Mouse (Mus musculus) spleen, adult 2 months (tissue): ENCODE results near the gene Ift43. TPM values are rescaled to one million over a fixed set of nuclear protein-coding genes. Genes with fewer than 3 reads are reported as not detected.

Experiments used
- DNase-seq, 2 experiments: peaks; one replicate each; pipeline versions ENCODE4 v3.0.0 to v3.0.0-alpha.2; 2012 to 2021; ENCODE audit warnings: low spot score in 2 of 2, low read depth in 1 of 2
- H3K27ac ChIP-seq: fragments of 200-500 bp; 2 replicates; pipeline ENCODE4 v1.5.1; 2012; ENCODE audit warnings: low read length, inconsistent platforms; ENCODE audit not compliant: insufficient read depth
- H3K27me3 ChIP-seq: fragments of 200-500 bp; 2 replicates; pipeline ENCODE4 v1.6.1; 2012; ENCODE audit warnings: mild to moderate bottlenecking, moderate library complexity, low read length, inconsistent platforms; ENCODE audit not compliant: control insufficient read depth, insufficient read depth
- H3K36me3 ChIP-seq: fragments of 200-500 bp; 2 replicates; pipeline ENCODE4 v1.6.1; 2012; ENCODE audit warnings: mild to moderate bottlenecking, low read length, inconsistent platforms; ENCODE audit not compliant: control insufficient read depth, insufficient read depth
- H3K4me1 ChIP-seq: fragments of 200-500 bp; 2 replicates; pipeline ENCODE4 v1.6.1; 2011; ENCODE audit warnings: inconsistent platforms; ENCODE audit not compliant: control insufficient read depth, insufficient read depth, insufficient read length
- H3K4me3 ChIP-seq: fragments of 200-500 bp; 2 replicates; pipeline ENCODE4 v1.5.1; 2011; ENCODE audit warnings: mild to moderate bottlenecking, inconsistent platforms; ENCODE audit not compliant: insufficient read depth, insufficient read length; ENCODE audit errors: extremely low read depth
- CTCF ChIP-seq: fragments of 200-500 bp; IDR thresholded peaks from 2 replicates; pipeline ENCODE4 v1.5.1; 2011; ENCODE audit warnings: mild to moderate bottlenecking, inconsistent platforms; ENCODE audit not compliant: insufficient read depth, insufficient read length, insufficient replicate concordance; ENCODE audit errors: extremely low read depth
- POLR2A ChIP-seq: fragments of 200-500 bp; IDR thresholded peaks from 2 replicates; pipeline ENCODE4 v1.6.1; 2011; ENCODE audit warnings: low read depth, low read length, inconsistent platforms
- WGBS: fragments of 180-500 bp; shearing (Covaris S2); methylation state at CpG from one replicate; pipeline ENCODE4 v1.1.7; 2018; 5-methylcytosine and 5-hydroxymethylcytosine counted together
- polyA plus RNA-seq: library from polyadenylated mRNA; depleted of rRNA; stranded (reverse); fragments of >200 nt; gene quantifications from 2 replicates; pipeline ENCODE4 v1.2.3, GENCODE M21; 2012

Gene Ift43
- polyA plus RNA-seq, 1 experiment, result 2.6 TPM

DNA sequence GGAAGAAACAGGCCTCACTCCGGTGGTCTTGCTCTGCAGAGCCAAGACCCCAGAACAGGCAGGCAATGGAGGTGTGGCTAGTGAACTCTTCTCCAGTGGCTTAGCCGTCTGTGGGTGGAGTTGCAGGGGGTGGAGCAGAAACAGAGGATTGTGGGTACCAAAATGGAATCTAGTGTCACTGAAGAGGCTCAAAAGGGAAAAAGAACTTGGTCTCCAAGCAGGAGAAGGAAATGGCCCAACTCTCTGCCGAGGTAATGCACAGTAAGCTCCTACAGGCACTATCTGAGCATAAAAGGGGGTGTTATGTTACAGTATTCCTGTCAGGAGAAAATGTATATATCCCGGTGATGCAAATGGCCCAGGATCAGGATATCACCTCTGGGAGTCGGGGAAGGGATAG lies 86.9 kb downstream of the Ift43 start:
- H3K4me3 ChIP-seq, result no peak overlapping the region
- TF ChIP-seq POLR2A, result no peak
- TF ChIP-seq CTCF, result no peak
- no peak overlapping the region for H3K27ac ChIP-seq
- 81% methylated on average over 5 of the region's 5 CpGs for WGBS
- no peaks in the 10 kb centered on the region for H3K27me3 ChIP-seq
- DNase-seq, result no peak
- no peaks in the 10 kb centered on the region for H3K36me3 ChIP-seq
- H3K4me1 ChIP-seq, result no peaks in the 10 kb centered on the region

DNA sequence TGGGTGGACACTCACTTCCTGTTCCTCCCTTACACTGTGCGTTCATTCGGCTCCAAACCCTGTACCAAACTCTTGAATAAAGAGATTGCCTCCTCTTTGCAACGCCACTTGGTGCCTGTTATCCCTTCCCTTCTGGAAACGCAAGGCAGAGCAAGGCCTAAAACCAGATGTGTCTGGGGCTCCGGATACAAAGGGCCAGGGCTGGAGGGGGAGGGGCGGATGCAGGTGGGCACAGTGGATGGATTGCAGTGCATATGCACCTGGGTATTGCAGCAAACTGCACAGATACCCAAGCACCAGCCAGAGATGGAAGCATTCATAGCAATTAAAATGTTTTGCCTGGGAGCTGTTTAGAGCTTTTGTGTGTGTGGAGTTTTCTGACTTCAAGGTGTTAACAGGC lies 91.0 kb downstream of the Ift43 start:
- no peak for DNase-seq
- TF ChIP-seq CTCF (no peak), POLR2A (no peak)
- no peaks in the 10 kb centered on the region for H3K4me1 ChIP-seq
- WGBS, result 71% methylated on average over 6 of the region's 6 CpGs
- no peaks in the 10 kb centered on the region for H3K36me3 ChIP-seq
- no peaks in the 10 kb centered on the region for H3K27me3 ChIP-seq
- H3K27ac ChIP-seq, result no peak overlapping the region
- no peak overlapping the region for H3K4me3 ChIP-seq

DNA sequence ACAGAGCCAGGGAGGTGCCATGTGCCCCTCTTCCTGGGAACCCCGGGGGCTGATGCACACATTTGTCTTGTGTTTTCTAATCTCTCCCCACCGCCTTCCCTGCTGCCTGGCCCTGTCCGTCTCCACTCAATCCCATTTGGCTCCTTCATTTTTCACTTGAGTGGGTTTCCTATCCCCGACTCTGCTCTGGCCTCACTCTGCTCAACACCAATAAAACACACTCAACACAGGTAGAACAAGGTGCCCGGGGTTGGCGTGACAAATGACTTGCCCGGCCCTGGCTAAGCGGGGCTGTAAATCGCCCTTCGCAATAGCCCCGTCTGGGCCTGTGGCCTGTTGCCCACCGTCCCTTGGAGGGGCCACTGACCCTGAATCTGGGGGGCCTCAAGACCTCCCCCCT lies 92.0 kb downstream of the Ift43 start:
- 91% methylated on average over 12 of the region's 12 CpGs for WGBS
- TF ChIP-seq POLR2A (no peak), CTCF (no peak)

DNA sequence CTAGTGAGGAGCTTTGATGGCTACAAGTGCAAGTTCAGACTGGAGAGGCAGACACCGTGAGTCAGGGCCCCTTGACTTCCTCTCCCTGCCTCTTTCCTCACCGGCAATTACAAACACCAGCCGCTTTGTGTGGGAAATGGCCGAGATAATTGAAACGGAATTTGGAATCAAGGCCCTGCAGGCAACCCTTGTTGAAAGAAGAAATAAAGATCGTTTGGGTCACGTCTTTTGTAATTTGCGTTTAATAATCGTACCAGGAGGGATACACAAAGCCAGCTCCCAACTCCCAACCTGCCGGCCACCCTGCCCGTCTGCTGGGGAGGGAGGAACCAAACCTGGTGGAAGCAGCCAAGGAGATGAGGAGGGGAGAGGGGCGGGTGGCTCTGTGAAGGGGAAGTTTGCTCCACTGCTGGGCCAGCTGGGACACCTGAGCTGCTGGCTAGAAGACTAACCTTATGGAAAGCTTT lies 93.2 kb downstream of the Ift43 start:
- Histone ChIP-seq H3K4me1 (no peaks in the 10 kb centered on the region), H3K4me3 (no peak overlapping the region), H3K27ac (no peak overlapping the region), H3K27me3 (no peaks in the 10 kb centered on the region), H3K36me3 (no peaks in the 10 kb centered on the region)
- TF ChIP-seq CTCF, result no peak
- no peak for TF ChIP-seq POLR2A
- no peak for DNase-seq
- WGBS, result 17% methylated on average over 12 of the region's 12 CpGs

More for the DNA sequence above, 92.0 kb downstream of the Ift43 start:
- H3K4me3 ChIP-seq, result no peak overlapping the region
- H3K4me1 ChIP-seq, result no peaks in the 10 kb centered on the region
- DNase-seq, result no peak
- no peak overlapping the region for H3K27ac ChIP-seq
- no peaks in the 10 kb centered on the region for H3K36me3 ChIP-seq
- H3K27me3 ChIP-seq, result no peaks in the 10 kb centered on the region

DNA sequence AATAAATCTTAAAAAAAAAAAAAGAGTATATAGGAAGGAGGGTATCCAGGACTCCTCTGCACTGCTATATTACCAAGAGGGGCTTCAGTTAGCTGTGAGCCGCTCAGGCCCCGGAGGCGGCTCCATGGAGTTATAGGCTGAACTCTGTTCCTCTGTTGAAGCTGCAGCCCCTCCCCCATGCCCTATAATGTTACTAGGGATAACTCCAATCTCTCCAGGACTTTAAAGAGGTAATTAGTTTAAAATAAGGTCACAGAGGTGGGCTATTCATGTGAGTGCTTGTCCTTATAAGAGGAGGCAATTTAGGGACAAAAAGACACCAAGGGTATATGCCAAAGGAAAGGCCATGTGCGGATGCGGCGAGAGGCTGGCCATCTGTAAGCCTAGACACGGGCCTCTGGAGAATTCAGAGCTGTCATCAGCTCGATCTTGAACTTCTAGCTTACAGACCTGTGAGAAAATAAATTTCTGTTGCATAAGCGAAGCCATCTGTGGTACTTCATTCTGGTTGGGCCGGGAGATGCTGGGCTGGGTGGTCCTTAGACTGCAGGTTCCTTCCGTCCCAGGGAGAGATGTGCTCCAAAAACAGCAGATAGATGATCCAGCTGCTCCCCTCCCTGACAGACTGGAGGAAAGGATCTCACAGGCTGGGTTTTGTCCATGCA lies 94.5 kb downstream of the Ift43 start:
- 91% methylated on average over 11 of the region's 11 CpGs for WGBS
- no peak overlapping the region for H3K4me3 ChIP-seq
- TF ChIP-seq CTCF (no peak), POLR2A (no peak)
- H3K4me1 ChIP-seq, result no peaks in the 10 kb centered on the region
- DNase-seq, result no peak
- no peaks in the 10 kb centered on the region for H3K27me3 ChIP-seq
- no peak overlapping the region for H3K27ac ChIP-seq
- no peaks in the 10 kb centered on the region for H3K36me3 ChIP-seq

DNA sequence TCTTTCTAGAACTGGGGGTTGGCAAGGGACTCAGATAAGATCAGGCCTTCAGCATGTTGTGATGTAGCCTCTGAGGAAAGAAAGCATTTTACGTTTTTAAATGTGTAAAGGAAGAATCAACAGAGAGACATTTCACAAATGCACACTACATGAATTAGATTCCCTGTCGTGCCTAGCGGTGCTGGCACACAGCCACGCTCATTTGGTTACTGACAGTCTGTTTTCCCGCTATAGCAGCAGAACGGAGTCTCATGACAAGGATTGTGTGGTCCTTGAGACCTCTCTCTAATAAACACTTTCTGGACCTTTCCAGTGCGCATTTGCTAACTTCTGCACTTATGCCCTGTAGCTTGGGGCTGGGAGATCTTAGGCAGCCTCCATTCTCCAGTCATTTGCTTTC lies 96.9 kb downstream of the Ift43 start:
- 86% methylated on average over 7 of the region's 7 CpGs for WGBS
- Histone ChIP-seq H3K27ac (no peak overlapping the region), H3K36me3 (no peaks in the 10 kb centered on the region), H3K27me3 (no peaks in the 10 kb centered on the region), H3K4me1 (no peaks in the 10 kb centered on the region), H3K4me3 (no peak overlapping the region)
- DNase-seq, result no peak
- TF ChIP-seq CTCF, result no peak
- no peak for TF ChIP-seq POLR2A

DNA sequence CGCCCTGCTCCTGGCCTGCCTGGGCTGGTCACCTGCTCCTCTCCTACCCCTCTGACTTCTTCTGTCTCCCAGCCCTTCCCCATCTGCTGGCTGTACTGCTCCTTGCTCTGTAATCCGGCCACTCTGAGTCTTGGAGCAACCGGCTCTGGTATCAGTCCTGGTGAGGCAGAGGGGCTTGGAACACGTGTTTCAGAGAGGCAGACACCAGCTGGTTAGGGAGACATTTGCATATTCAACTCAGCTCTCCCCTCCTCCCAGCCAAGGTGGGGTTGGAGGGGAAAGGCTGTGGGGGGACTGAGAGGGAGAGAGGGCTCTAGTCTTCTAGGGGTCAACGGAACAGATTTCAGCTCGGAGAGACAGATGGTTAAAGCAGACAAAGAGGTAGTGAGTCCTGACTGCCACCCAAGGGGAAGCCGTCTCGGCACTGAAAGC lies 99.0 kb downstream of the Ift43 start:
- no peak for TF ChIP-seq CTCF
- no peak for TF ChIP-seq POLR2A
- 42% methylated on average over 8 of the region's 8 CpGs for WGBS

More for the DNA sequence above, 99.0 kb downstream of the Ift43 start:
- Histone ChIP-seq H3K27ac (no peak overlapping the region), H3K4me3 (no peak overlapping the region), H3K27me3 (no peaks in the 10 kb centered on the region), H3K36me3 (no peaks in the 10 kb centered on the region), H3K4me1 (no peaks in the 10 kb centered on the region)
- no peak for DNase-seq
